Mouse (Mus musculus): ENCODE measurements around the gene Itgam. TPM values are rescaled to one million over a fixed set of nuclear protein-coding genes. Genes with fewer than 3 reads are reported as not detected.

Itgam gene
- polyA plus RNA-seq, 1 experiment from 2014 or later = 0.77 TPM

DNA sequence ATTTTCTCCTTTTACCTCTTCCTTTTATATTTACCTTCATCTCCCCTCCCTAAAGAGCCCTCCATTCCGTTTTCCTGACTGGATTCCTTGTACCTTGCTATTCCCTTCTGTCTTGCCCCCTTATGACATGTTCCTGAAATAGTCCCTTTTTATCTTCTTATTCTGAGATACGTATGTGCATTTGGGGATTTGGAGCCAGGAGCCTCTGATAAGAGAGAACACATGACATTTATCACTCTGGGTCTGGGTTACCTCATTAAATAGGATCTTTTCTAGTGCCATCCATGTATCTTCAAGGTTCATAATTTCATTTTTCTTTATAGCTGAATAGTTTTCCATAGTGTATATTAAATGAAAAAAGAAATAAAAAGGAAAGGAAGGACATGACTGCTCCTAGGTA lies 16.8 kb upstream of the Itgam start:
- H3K27ac ChIP-seq (ENCODE audit: low read length) = no peak overlapping the region
- no peak overlapping the region for H3K9ac ChIP-seq (replicated peaks; ENCODE audit: low read depth, low read length)
- H3K4me3 ChIP-seq (ENCODE audit: low read depth, low read length) = no peak overlapping the region
- no peaks in the 10 kb centered on the region for H3K27me3 ChIP-seq (ENCODE audit: control insufficient read depth, insufficient read depth, low read length)
- WGBS = 60% methylated on average over 2 of the region's 2 CpGs
- no peak overlapping the region for H3K4me2 ChIP-seq (replicated peaks; ENCODE audit: low read depth, low read length)
- H3K9me3 ChIP-seq (ENCODE audit: control insufficient read depth, low read depth, low read length) = no peaks in the 10 kb centered on the region
- ATAC-seq (ENCODE audit: insufficient number of reproducible peaks, insufficient read depth, low FRiP score, low read depth) = no peak
- H3K36me3 ChIP-seq (ENCODE audit: control insufficient read depth, insufficient read depth, low read length) = no peaks in the 10 kb centered on the region
- H3K4me1 ChIP-seq (ENCODE audit: control insufficient read depth, insufficient read depth, low read length) = no peaks in the 10 kb centered on the region

DNA sequence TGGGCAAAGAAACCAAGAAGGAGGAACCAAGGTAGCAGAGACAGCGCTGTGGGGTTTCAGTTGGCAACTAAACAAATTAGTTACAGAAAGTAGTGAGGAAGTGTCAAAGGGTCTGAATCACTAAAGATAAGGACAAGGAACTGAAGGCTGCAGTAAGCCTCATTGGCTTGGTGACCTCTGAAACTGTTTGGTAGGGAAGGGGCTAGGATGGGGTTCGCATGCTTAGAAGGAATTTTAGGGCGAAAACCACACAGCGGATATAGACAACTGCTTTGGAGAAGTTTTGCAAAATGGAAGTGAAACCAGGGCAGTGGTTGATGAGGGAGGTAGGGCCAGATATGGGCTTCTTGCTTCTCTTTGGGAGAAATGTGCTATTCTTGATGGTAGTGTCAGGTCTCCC lies 13.6 kb upstream of the Itgam start:
- no peak overlapping the region for H3K27ac ChIP-seq (ENCODE audit: low read length)
- no peak overlapping the region for H3K9ac ChIP-seq (replicated peaks; ENCODE audit: low read depth, low read length)
- no peaks in the 10 kb centered on the region for H3K27me3 ChIP-seq (ENCODE audit: control insufficient read depth, insufficient read depth, low read length)
- ATAC-seq (ENCODE audit: insufficient number of reproducible peaks, insufficient read depth, low FRiP score, low read depth) = no peak
- no peaks in the 10 kb centered on the region for H3K9me3 ChIP-seq (ENCODE audit: control insufficient read depth, low read depth, low read length)
- H3K4me2 ChIP-seq (replicated peaks; ENCODE audit: low read depth, low read length) = no peak overlapping the region
- H3K4me1 ChIP-seq (ENCODE audit: control insufficient read depth, insufficient read depth, low read length) = no peaks in the 10 kb centered on the region
- H3K36me3 ChIP-seq (ENCODE audit: control insufficient read depth, insufficient read depth, low read length) = no peaks in the 10 kb centered on the region
- 88% methylated on average over 4 of the region's 4 CpGs for WGBS
- no peak overlapping the region for H3K4me3 ChIP-seq (ENCODE audit: low read depth, low read length)

DNA sequence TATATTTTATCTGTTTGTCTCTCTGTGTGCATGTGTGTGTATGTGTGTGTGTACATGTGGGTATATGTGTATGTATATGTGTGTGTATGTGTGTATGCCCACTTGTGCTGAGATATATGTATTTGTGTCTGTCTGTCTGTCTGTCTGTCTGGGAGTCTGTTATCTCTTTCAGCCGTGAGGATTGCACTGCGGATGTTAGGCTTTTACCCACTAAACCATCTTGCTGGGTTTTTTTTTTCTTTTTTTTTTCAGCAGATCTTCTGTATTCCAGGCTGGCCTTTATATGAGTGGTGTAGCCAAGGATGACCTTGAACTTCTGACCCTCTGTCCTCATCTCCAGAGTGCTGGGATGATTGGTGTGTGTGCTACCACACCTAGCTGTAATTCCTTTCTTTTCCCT lies 13.2 kb upstream of the Itgam start:
- 91% methylated on average over 2 of the region's 2 CpGs for WGBS
- H3K9me3 ChIP-seq (ENCODE audit: control insufficient read depth, low read depth, low read length) = no peaks in the 10 kb centered on the region
- no peak overlapping the region for H3K4me2 ChIP-seq (replicated peaks; ENCODE audit: low read depth, low read length)
- no peaks in the 10 kb centered on the region for H3K36me3 ChIP-seq (ENCODE audit: control insufficient read depth, insufficient read depth, low read length)
- no peak for ATAC-seq (ENCODE audit: insufficient number of reproducible peaks, insufficient read depth, low FRiP score, low read depth)
- no peaks in the 10 kb centered on the region for H3K4me1 ChIP-seq (ENCODE audit: control insufficient read depth, insufficient read depth, low read length)
- H3K27ac ChIP-seq (ENCODE audit: low read length) = no peak overlapping the region
- H3K27me3 ChIP-seq (ENCODE audit: control insufficient read depth, insufficient read depth, low read length) = no peaks in the 10 kb centered on the region
- no peak overlapping the region for H3K9ac ChIP-seq (replicated peaks; ENCODE audit: low read depth, low read length)
- no peak overlapping the region for H3K4me3 ChIP-seq (ENCODE audit: low read depth, low read length)

DNA sequence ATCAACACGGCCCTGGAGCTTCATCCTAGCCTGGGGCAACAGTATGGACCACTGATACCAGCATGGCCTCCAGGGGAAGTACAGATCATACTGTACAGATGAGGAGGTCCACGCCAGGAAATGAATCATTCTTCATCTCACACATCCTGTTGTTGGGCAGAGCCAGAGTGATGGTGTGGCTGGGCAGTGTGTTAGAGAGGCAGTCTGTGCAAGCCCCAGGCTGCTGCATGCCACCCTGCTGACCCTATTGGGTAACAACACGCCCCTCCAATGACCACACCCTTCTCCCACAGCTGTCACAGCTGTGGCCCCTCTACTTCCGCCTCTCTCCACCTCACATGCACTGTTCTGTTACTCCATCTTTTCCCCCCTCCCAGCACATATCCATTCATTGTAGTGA lies 11.7 kb upstream of the Itgam start:
- Histone ChIP-seq H3K27me3 (ENCODE audit: control insufficient read depth, insufficient read depth, low read length) (no peaks in the 10 kb centered on the region), H3K27ac (ENCODE audit: low read length) (no peak overlapping the region), H3K9me3 (ENCODE audit: control insufficient read depth, low read depth, low read length) (no peaks in the 10 kb centered on the region), H3K4me3 (ENCODE audit: low read depth, low read length) (no peak overlapping the region), H3K4me2 (replicated peaks; ENCODE audit: low read depth, low read length) (no peak overlapping the region), H3K36me3 (ENCODE audit: control insufficient read depth, insufficient read depth, low read length) (no peaks in the 10 kb centered on the region), H3K4me1 (ENCODE audit: control insufficient read depth, insufficient read depth, low read length) (no peaks in the 10 kb centered on the region), H3K9ac (replicated peaks; ENCODE audit: low read depth, low read length) (no peak overlapping the region)
- 65% methylated on average over 4 of the region's 4 CpGs for WGBS
- no peak for ATAC-seq (ENCODE audit: insufficient number of reproducible peaks, insufficient read depth, low FRiP score, low read depth)

DNA sequence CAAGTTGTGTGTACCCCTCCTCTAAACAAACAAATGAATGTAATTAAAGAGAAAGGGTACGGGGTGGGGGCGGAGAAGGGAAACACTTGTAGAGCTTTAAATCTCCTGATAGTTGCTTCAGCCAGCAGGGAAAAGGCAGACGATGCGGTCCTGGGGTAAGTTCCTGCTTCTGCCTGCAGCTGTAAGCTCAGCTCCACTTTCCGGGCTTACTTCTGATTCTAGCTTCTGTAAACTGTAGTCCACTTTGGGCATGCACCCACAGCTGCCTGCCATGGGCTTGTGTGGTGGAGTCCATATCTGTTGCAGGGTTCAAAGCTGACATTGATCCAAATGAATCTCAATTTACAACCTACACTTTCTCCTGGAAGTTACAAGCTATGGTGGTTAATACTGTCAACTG lies 9.4 kb upstream of the Itgam start:
- 66% methylated on average over 5 of the region's 5 CpGs for WGBS
- Histone ChIP-seq H3K9ac (replicated peaks; ENCODE audit: low read depth, low read length) (no peak overlapping the region), H3K27ac (ENCODE audit: low read length) (no peak overlapping the region), H3K4me3 (ENCODE audit: low read depth, low read length) (no peak overlapping the region), H3K4me1 (ENCODE audit: control insufficient read depth, insufficient read depth, low read length) (no peaks in the 10 kb centered on the region), H3K27me3 (ENCODE audit: control insufficient read depth, insufficient read depth, low read length) (no peaks in the 10 kb centered on the region), H3K9me3 (ENCODE audit: control insufficient read depth, low read depth, low read length) (no peaks in the 10 kb centered on the region), H3K4me2 (replicated peaks; ENCODE audit: low read depth, low read length) (no peak overlapping the region), H3K36me3 (ENCODE audit: control insufficient read depth, insufficient read depth, low read length) (no peaks in the 10 kb centered on the region)
- ATAC-seq (ENCODE audit: insufficient number of reproducible peaks, insufficient read depth, low FRiP score, low read depth) = no peak

DNA sequence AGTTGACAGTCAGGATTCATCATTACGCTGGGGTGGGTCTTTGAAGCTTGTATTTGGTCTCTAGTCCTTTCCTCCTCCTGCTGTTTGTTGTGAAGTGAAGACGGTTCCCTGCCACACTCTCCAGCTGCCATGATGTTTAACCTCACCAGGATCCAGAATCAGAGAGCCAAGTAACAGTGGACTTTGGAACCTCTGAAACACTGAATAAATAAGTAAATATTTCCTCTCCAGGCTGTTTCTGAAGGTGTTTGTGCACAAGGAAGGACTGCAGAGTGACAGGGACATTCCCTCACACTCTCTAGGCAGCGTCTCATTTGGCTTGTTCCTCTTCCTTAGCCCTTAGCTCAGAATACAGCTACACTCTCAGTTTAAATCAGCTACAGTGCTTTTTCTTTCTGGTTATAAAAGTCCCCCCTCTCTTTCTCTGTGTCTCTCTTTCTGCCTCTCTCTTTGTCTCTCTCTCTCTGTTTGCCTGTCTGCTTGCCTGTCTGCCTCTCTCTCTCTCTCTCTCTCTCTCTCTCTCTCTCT lies 5.5 kb upstream of the Itgam start:
- Histone ChIP-seq H3K4me3 (ENCODE audit: low read depth, low read length) (no peak overlapping the region), H3K9me3 (ENCODE audit: control insufficient read depth, low read depth, low read length) (no peaks in the 10 kb centered on the region), H3K4me1 (ENCODE audit: control insufficient read depth, insufficient read depth, low read length) (no peaks in the 10 kb centered on the region), H3K36me3 (ENCODE audit: control insufficient read depth, insufficient read depth, low read length) (no peaks in the 10 kb centered on the region), H3K4me2 (replicated peaks; ENCODE audit: low read depth, low read length) (no peak overlapping the region), H3K9ac (replicated peaks; ENCODE audit: low read depth, low read length) (no peak overlapping the region), H3K27me3 (ENCODE audit: control insufficient read depth, insufficient read depth, low read length) (no peaks in the 10 kb centered on the region), H3K27ac (ENCODE audit: low read length) (no peak overlapping the region)
- 45% methylated on average over 3 of the region's 3 CpGs for WGBS
- ATAC-seq (ENCODE audit: insufficient number of reproducible peaks, insufficient read depth, low FRiP score, low read depth) = no peak

DNA sequence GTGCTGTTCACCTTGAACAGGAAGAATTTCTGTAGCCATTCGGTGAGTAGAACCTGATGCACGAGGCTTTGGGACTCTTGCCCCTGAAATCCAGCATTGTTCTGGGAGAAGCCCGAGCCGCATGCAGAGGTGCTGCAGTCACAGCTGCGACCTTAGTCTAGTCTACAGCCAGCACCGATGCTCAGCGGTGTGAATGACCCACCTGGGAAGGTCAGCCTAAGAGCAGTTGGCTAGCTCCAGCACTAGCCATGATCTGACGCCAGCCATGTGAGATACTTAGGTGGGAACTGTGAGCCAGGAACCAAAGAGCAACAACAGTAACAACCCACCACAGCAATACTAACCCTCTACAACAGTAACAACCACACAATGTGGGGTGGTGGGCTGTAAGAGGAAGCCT lies 4.6 kb upstream of the Itgam start:
- no peaks in the 10 kb centered on the region for H3K4me1 ChIP-seq (ENCODE audit: control insufficient read depth, insufficient read depth, low read length)
- H3K27ac ChIP-seq (ENCODE audit: low read length) = no peak overlapping the region
- no peak overlapping the region for H3K4me2 ChIP-seq (replicated peaks; ENCODE audit: low read depth, low read length)
- no peaks in the 10 kb centered on the region for H3K9me3 ChIP-seq (ENCODE audit: control insufficient read depth, low read depth, low read length)
- no peak for ATAC-seq (ENCODE audit: insufficient number of reproducible peaks, insufficient read depth, low FRiP score, low read depth)
- H3K27me3 ChIP-seq (ENCODE audit: control insufficient read depth, insufficient read depth, low read length) = no peaks in the 10 kb centered on the region
- 72% methylated on average over 8 of the region's 8 CpGs for WGBS
- H3K9ac ChIP-seq (replicated peaks; ENCODE audit: low read depth, low read length) = no peak overlapping the region
- H3K36me3 ChIP-seq (ENCODE audit: control insufficient read depth, insufficient read depth, low read length) = no peaks in the 10 kb centered on the region
- H3K4me3 ChIP-seq (ENCODE audit: low read depth, low read length) = no peak overlapping the region

DNA sequence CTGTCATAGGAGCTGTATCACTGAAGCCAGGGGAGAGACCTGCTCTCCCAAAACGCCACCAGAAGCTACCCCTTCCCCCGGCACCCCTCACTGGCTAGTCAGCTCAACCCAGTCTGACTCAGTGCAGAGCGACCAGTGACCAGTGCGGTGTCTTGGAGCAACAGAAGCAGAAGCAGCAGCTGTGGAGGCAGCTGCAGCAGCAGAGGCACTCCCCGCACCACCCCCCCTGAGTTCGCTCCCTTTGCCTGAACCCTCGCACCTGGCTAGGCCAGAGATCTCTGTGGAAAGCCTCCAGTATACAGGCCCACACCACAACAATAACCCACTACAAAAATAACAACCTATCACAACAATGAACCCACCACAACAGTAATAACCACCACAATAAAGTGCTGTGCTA lies 3.9 kb upstream of the Itgam start:
- Histone ChIP-seq H3K4me1 (ENCODE audit: control insufficient read depth, insufficient read depth, low read length) (no peaks in the 10 kb centered on the region), H3K27ac (ENCODE audit: low read length) (no peak overlapping the region), H3K9ac (replicated peaks; ENCODE audit: low read depth, low read length) (no peak overlapping the region), H3K4me3 (ENCODE audit: low read depth, low read length) (no peak overlapping the region), H3K4me2 (replicated peaks; ENCODE audit: low read depth, low read length) (no peak overlapping the region), H3K27me3 (ENCODE audit: control insufficient read depth, insufficient read depth, low read length) (no peaks in the 10 kb centered on the region), H3K9me3 (ENCODE audit: control insufficient read depth, low read depth, low read length) (no peaks in the 10 kb centered on the region), H3K36me3 (ENCODE audit: control insufficient read depth, insufficient read depth, low read length) (no peaks in the 10 kb centered on the region)
- ATAC-seq (ENCODE audit: insufficient number of reproducible peaks, insufficient read depth, low FRiP score, low read depth) = no peak
- WGBS = 65% methylated on average over 7 of the region's 7 CpGs

DNA sequence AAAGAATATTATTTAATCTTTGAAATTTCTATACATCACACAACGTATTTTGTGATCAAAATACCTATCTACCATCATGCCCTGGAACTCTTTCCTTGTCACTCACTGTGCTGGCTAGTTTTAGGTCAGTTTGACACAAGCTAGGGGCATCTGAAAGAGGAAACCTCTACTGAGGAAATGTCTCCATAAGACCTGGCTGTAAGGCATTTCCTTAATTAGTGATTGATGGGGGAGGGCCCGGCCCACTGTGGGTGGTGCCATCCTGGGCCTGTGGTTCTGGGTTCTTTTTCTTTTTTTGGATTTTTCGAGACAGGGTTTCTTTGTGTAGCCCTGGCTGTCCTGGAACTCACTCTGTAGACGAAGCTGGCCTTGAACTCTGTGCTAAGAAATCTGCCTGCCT lies 3.3 kb upstream of the Itgam start:
- H3K36me3 ChIP-seq (ENCODE audit: control insufficient read depth, insufficient read depth, low read length) = no peaks in the 10 kb centered on the region
- H3K4me2 ChIP-seq (replicated peaks; ENCODE audit: low read depth, low read length) = no peak overlapping the region
- no peak overlapping the region for H3K4me3 ChIP-seq (ENCODE audit: low read depth, low read length)
- no peaks in the 10 kb centered on the region for H3K9me3 ChIP-seq (ENCODE audit: control insufficient read depth, low read depth, low read length)
- 79% methylated on average over 4 of the region's 4 CpGs for WGBS
- no peaks in the 10 kb centered on the region for H3K4me1 ChIP-seq (ENCODE audit: control insufficient read depth, insufficient read depth, low read length)
- no peaks in the 10 kb centered on the region for H3K27me3 ChIP-seq (ENCODE audit: control insufficient read depth, insufficient read depth, low read length)
- no peak overlapping the region for H3K27ac ChIP-seq (ENCODE audit: low read length)
- H3K9ac ChIP-seq (replicated peaks; ENCODE audit: low read depth, low read length) = no peak overlapping the region
- no peak for ATAC-seq (ENCODE audit: insufficient number of reproducible peaks, insufficient read depth, low FRiP score, low read depth)

Measured in stomach, embryonic 14.5 days (tissue).